Mouse (Mus musculus): ENCODE measurements at regions not wholly inside any gene's neighbourhood (a gene's known extent, or its start where the extent isn't known, plus 50 kb on each side); places are given as distances from the start of the nearest gene placed in this dataset.

DNA sequence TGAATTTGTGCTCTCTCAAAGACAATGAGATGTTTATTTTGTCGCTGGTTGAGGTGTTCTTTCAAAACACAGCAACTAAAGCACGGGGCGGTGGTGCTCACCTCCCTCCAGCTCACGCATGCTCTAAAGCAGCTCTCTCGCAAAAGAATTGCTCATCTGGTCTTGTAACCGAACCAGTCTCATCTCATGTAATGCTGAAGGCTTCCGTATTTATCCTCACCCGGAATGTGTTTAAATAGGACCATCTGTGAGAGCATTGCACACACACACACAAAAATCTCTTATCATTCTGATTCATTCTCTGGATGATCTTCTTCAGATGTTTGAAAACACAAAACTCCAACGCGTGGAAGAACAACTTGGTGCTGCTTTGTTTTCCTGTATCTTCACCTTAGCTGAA, 138.4 kb downstream of the Irs2 start:
- no peak for DNase-seq (ENCODE audit: low spot score)

- DNase-seq (ENCODE audit: low spot score), result no peak
Observed at GRCm38 (mm10) chr8:10866696-10867395, 141.4 kb downstream of the Irs2 start.

- DNase-seq (ENCODE audit: low spot score), result no peak
Observed at GRCm38 (mm10) chr8:10865941-10866513, 142.2 kb downstream of the Irs2 start.

- no peak for DNase-seq (ENCODE audit: low spot score)
Observed at GRCm38 (mm10) chr8:10865415-10865821, 142.8 kb downstream of the Irs2 start.

DNA sequence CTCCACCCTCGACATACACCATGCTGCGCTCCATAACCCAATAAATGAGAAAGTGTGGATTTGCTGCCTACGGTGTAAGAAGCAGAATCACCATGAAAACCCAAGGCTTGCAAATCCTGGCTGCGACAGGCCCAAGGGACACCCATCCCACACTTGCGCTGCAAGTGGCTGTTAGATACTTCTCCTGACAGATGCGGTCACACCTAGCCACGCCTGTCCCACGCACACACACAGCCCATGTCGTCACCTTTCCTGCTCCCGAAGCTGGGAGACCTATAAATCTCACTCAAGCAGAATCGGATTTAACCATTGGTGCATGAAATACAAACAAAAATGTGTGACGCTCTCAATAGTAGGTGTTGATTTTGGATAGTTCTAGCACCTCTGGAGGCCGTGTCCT, 145.8 kb downstream of the Irs2 start:
- no peak for DNase-seq (ENCODE audit: low spot score)

- no peak for DNase-seq (ENCODE audit: low spot score)
Observed at GRCm38 (mm10) chr8:10860810-10861209, 147.4 kb downstream of the Irs2 start.

DNA sequence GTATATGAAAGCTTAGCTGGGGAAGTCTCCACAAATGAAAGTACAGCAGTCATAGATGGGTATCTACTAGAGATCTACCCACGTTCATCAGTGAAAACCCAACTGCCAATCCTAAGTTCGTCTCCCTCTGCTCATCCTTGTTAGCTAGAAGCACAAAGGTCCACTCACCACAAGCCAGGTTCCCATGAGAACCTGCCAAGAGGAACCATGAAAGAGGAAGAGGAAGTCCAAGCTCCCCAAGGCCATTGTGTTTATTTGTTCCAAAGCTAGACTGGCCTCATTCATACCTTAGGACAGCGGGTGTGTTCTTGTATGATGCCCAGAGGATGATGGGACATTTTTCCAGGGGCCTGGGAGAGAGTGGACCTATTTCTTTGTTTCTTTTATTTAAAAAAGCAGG, 150.4 kb downstream of the Irs2 start:
- no peak for DNase-seq (ENCODE audit: low spot score)

DNA sequence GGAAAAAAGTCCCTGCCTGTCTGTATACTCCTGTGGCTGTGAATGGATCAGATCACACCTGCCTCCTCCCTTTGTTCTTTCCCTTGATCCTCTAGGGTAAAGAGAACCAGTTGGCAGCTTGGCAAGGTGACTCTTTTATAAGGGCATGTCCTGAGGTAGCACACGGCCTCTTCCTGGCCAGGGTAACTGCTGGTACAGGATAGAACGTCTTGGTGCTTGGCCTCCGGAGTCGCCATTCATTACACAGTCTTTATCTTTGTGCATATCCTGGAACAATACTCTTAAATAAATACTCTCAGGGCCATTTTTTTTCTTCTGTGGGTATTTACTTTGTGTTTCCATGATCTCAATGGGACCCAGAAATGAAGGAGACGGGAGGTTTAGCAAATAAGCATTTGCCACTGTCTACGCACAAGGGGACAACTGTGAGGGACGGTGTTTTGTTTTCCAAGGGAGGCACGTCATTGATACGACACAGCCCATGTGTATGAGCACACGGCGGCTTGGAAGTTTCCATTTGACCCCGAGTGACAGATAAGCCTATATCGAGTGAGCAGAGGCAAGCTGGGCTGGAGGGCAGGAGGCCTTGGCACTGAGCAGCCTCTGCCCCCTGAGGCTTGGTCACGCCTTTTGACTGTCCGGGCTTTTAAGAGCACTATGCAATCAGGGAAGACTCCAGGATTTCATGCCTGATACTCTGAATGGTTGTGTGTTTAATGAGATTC, 151.1 kb downstream of the Irs2 start:
- no peak for DNase-seq (ENCODE audit: low spot score)

DNA sequence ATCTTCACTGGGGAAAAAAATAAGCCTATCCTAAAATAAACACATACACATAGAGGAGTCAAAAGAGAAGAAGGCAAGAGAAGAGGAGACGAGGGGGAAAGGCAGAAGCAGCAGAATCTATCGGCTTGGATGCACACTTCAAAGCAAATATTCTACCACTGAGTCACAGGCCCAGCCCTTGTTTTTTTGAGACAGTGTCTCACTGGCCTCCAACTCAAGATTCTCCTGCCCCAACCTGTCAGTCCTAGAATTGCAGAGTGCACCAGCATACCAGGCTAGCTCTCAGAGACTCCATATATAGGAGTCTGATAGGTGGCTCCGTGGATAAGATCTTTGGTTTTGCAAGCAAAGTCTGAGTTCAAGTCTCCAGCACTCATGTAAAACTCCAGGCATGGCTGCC, 152.6 kb downstream of the Irs2 start:
- no peak for DNase-seq (ENCODE audit: low spot score)

GRCm38 (mm10) chr8:10855131-10855530, 153.1 kb downstream of the Irs2 start:
- DNase-seq (ENCODE audit: low spot score), result no peak

- DNase-seq (ENCODE audit: low spot score), result no peak
Observed at GRCm38 (mm10) chr8:10854600-10854999, 153.7 kb downstream of the Irs2 start.

DNA sequence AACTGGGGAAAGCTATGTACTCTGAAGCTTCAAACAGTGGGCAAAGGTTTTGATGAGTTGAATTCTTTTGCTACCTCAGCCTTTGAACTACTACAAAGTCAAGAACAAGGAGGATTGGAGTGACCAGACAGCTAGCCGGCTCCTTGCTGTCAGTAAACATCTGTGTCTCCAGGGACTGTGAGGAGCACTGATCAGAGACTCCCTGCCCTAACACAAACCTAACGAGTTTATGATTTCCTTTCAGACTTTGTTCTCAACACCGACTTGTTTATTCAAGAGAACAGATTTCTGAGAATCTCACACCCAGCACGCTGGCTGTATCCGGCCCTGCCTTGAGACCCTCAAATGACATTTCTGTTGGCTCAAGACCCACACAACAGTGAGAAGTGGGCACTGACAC, 154.4 kb downstream of the Irs2 start:
- no peak for DNase-seq (ENCODE audit: low spot score)

DNA sequence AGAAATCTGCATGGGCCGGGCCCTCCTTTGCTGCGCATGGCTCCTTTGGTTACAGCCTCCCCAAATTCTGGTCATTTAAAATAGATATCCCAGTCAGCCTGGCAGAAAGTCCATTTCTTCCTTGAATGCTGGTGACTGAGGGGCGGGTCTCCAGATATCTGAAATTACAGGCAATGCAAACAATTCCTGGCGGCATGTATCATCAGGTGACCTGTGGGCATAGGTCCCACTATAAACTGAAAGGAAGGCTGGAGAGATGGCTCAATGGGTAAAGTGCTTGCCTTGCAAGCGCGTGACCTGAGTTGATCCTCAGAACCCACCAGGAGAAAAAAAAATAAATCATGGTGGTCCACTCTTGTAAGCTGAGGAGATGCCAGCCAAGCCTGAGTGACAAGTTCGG, 158.3 kb downstream of the Irs2 start:
- no peak for DNase-seq (ENCODE audit: low spot score)

DNA sequence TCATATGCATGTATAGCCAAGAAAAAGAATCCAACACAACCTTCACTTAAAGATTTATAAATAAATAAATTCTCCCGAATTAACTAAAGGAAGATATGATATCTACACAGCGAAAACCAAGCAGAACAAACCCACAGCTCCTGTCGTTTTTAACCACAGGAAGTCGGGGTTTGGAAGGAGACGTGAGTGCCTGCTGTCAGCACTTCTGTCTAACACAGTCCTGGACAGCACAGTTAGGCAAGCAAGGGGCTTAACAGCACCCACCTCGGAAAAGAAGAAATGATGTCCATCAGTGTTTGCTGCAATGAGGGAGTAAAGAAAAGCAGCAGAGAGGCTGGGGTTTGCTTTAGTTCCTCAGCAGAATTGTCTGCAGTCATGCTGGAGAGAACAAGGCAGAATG, 162.7 kb downstream of the Irs2 start:
- no peak for DNase-seq (ENCODE audit: low spot score)

GRCm38 (mm10) chr8:10840853-10841531, 167.3 kb downstream of the Irs2 start:
- no peak for DNase-seq (ENCODE audit: low spot score)

- no peak for DNase-seq (ENCODE audit: low spot score)
Observed at GRCm38 (mm10) chr8:10840044-10840443, 168.2 kb downstream of the Irs2 start.

GRCm38 (mm10) chr8:10835054-10835453, 173.2 kb downstream of the Irs2 start:
- DNase-seq (ENCODE audit: low spot score), result no peak

- DNase-seq (ENCODE audit: low spot score), result no peak
Observed at GRCm38 (mm10) chr8:10831864-10832263, 176.4 kb downstream of the Irs2 start.

GRCm38 (mm10) chr8:10831277-10831676, 177.0 kb downstream of the Irs2 start:
- no peak for DNase-seq (ENCODE audit: low spot score)

GRCm38 (mm10) chr8:10830835-10831234, 177.4 kb downstream of the Irs2 start:
- DNase-seq (ENCODE audit: low spot score), result no peak

DNA sequence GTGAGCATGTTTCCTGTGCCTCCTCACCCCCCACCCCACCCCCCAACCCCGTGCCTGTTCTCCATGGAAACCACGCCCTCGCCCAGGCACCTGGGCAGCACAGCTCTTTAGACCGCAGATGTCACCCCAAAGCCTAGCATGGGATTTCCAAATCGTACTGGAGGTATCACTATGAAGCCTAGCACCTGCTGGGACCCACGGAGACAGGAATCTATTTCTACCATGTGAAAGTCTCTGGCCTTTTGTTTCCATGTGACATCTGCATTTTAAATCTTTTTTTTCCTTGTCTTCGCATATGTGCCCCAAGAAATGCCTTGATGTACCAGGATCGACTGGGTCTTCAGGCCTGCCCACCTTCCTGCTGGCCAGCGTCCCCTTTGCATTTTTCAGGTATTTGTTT, 179.7 kb downstream of the Irs2 start:
- DNase-seq (ENCODE audit: low spot score), result no peak

DNA sequence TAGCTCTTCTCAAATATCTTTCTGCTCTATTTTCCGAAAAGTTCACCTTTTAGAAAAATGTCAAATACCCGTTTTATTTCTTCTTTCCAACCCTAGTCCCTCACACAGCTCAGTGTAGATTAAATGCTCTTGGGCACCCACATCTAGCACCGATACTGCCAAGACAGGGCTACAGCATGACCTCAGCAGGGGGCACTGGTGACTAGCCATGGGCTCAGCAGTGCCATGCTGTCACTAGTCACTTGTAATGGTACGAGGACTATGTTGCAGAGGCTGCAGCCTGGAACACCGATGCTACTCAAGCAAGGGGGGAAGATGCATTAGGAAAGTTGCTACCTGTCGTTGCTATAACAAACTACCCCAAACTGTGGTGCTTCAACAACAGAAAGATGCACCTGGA, 180.7 kb downstream of the Irs2 start:
- no peak for DNase-seq (ENCODE audit: low spot score)

DNA sequence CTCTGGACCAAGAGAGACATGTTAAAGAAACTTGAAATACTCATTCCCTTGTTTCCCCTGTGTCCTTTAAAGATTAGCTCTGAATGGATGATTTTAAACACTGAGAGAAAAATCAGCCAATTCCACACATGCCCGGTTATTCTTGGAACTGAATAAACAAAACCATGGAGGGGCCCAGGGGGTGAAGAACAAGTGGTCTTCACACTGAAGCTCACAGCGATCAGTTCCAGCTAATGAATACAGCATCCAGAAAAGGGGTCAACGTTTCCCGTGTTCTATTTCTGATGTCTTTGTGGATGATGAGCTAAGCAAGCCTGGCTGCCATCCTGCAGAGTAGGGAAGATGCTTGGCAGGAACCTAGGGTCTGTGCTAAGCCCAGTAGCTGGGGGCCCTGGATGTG, 182.3 kb downstream of the Irs2 start:
- no peak for DNase-seq (ENCODE audit: low spot score)
